Mouse (Mus musculus) embryonic fibroblast, embryonic 13.5 days (primary cell): ENCODE data around the gene Pde10a.

Experiments
- CTCF ChIP-seq: IDR thresholded peaks from 2 replicates; pipeline ENCODE4 v1.5.1; 2011; ENCODE audit warnings: mild to moderate bottlenecking, control low read depth, low read length, moderate library complexity, borderline replicate concordance; ENCODE audit not compliant: insufficient read depth
- POLR2A ChIP-seq: IDR thresholded peaks from 2 replicates; pipeline ENCODE4 v1.6.1; 2011; ENCODE audit warnings: low read depth, mild to moderate bottlenecking, control low read depth, low read length, moderate library complexity

DNA sequence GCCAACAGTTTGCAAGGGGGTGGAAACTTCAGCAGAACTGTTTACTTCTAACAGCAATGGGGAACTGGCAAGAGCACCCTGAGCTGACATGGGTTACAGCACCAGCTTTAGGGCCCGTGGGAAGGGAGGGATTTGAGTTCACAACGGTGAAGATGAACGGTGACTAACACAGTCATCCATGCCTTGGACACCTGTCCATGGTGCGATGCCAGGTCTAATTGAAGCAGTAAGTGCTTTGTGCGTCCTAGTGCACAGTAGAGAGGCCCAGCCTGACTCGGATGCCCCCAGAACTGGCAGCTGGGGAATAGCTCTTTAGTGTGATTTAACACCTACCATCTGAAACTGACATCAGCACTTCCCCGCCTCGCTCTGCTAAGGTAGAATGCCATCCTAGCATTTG, 373.0 kb downstream of the Pde10a start:
- TF ChIP-seq POLR2A (no peak), CTCF (no peak)
